Mouse (Mus musculus) left cerebral cortex, postnatal 14 days (tissue): ENCODE measurements around the gene Sh3rf3. TPM values are rescaled to one million over a fixed set of nuclear protein-coding genes. Genes with fewer than 3 reads are reported as not detected.

Experiments used
- microRNA-seq, 2 experiments: library from miRNA; unstranded; fragments of <30 nt; microRNA quantifications; one replicate each; pipeline ENCODE4 v1.2.0; 2022
- total RNA-seq, 2 experiments: library from RNA; stranded (reverse); gene quantifications; 2 replicates each; pipeline ENCODE4 v1.2.3; 2021

Sh3rf3 gene
- total RNA-seq, 2 experiments from 2014 or later: 73.2 to 87.0 TPM

Small RNAs within 50 kb of the gene (microRNA-seq; reads per million reads assigned to microRNA genes)
- gene Gm27672: 0 reads per million in 2 experiments

Other genes starting within 250 kb of the Sh3rf3 start
- under 1 TPM; 0.44 to 0.48 TPM for gene Edar, start 137.7 kb upstream of the Sh3rf3 start, total RNA-seq
- not detected for gene Gm17542, start 95.1 kb upstream of the Sh3rf3 start, total RNA-seq